Mouse (Mus musculus): Measurements from ENCODE around the gene Cd247. TPM values are rescaled to one million over a fixed set of nuclear protein-coding genes. Genes with fewer than 3 reads are reported as not detected.

Cd247 gene
- polyA plus RNA-seq, 1 experiment: 0.21 TPM

GRCm38 (mm10) chr1:165914416-165914801, 125.9 kb downstream of the Cd247 start:
- no peak for TF ChIP-seq CTCF (IDR thresholded peaks at IDR 0.05; ENCODE audit: extremely low read depth, insufficient read depth, low read length)
- Histone ChIP-seq H3K4me1 (ENCODE audit: control insufficient read depth, insufficient read depth, low read length) (0 out of 2 replicates have a peak, but pooled peaks cover under 1% of the 10 kb centered on the region), H3K27ac (ENCODE audit: insufficient read depth, low read length) (no peak overlapping the region), H3K4me3 (ENCODE audit: insufficient read depth, low read length) (no peak overlapping the region)

DNA sequence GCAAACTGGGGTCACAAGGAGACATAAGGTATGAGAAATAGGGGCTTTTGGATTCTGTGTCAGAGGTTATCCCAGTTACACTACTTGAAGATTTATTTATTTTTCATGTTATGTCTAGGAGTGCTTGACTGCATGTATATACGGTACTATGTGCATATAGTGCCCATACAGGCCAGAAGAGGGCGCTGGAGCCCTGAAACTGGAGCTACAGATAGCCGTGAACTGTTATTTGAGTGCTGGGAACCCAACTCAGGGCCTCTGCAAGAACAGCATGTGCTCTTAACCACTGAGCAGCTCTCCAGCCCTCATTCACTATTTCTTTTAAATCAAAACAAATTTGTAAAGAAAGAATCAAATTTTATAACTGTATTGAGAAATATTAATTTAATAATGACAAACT, 132.5 kb downstream of the Cd247 start:
- Histone ChIP-seq H3K4me3 (ENCODE audit: insufficient read depth, low read length) (no peak overlapping the region), H3K4me1 (ENCODE audit: control insufficient read depth, insufficient read depth, low read length) (no peaks in the 10 kb centered on the region), H3K27ac (ENCODE audit: insufficient read depth, low read length) (no peak overlapping the region)
- TF ChIP-seq CTCF (IDR thresholded peaks at IDR 0.05; ENCODE audit: extremely low read depth, insufficient read depth, low read length): no peak
- TF ChIP-seq POLR2A (IDR thresholded peaks at IDR 0.05; ENCODE audit: extremely low read depth, insufficient read depth, low read length): no peak

GRCm38 (mm10) chr1:165922488-165922887, 134.0 kb downstream of the Cd247 start:
- TF ChIP-seq POLR2A (IDR thresholded peaks at IDR 0.05; ENCODE audit: extremely low read depth, insufficient read depth, low read length) (no peak), CTCF (IDR thresholded peaks at IDR 0.05; ENCODE audit: extremely low read depth, insufficient read depth, low read length) (no peak)
- Histone ChIP-seq H3K4me1 (ENCODE audit: control insufficient read depth, insufficient read depth, low read length) (no peaks in the 10 kb centered on the region), H3K4me3 (ENCODE audit: insufficient read depth, low read length) (no peak overlapping the region), H3K27ac (ENCODE audit: insufficient read depth, low read length) (no peak overlapping the region)

- no peak overlapping the region for H3K27ac ChIP-seq (ENCODE audit: insufficient read depth, low read length)
- TF ChIP-seq POLR2A (IDR thresholded peaks at IDR 0.05; ENCODE audit: extremely low read depth, insufficient read depth, low read length) (no peak), CTCF (IDR thresholded peaks at IDR 0.05; ENCODE audit: extremely low read depth, insufficient read depth, low read length) (no peak)
These were observed 136.7 kb downstream of the Cd247 start for GRCm38 (mm10) chr1:165925207-165925606.

More at GRCm38 (mm10) chr1:165925207-165925606, 136.7 kb downstream of the Cd247 start:
- Histone ChIP-seq H3K4me3 (ENCODE audit: insufficient read depth, low read length) (no peak overlapping the region), H3K4me1 (ENCODE audit: control insufficient read depth, insufficient read depth, low read length) (no peaks in the 10 kb centered on the region)

Other genes with a start within 250 kb of the Cd247 start
- gene Mpzl1, start 154.1 kb upstream of the Cd247 start, polyA plus RNA-seq (2012; rRNA removed): 41.8 and 43.7 TPM in 2 replicates
- gene Rcsd1, start 78.9 kb upstream of the Cd247 start, polyA plus RNA-seq (2012; rRNA removed): 6.0 TPM in 2 replicates
- gene Creg1, start 24.9 kb upstream of the Cd247 start, polyA plus RNA-seq (2012; rRNA removed): 31.8 and 35.0 TPM in 2 replicates
- 7.4 and 7.7 TPM in 2 replicates for gene Pou2f1, start 214.0 kb downstream of the Cd247 start, polyA plus RNA-seq (2012; rRNA removed)

All from cortical plate, adult 2 months (tissue).